Mouse (Mus musculus) hindbrain, embryonic 16.5 days (tissue): ENCODE data around the gene Arhgap33. TPM values are rescaled to one million over a fixed set of nuclear protein-coding genes. Genes with fewer than 3 reads are reported as not detected.
A peak's percentile ranks its signal among the peaks of the same experiment; 100 is the strongest.

Experiments
- ATAC-seq: fragments of 200-750 bp; cut with Nextera tagmentation; 2 replicates; pipeline ENCODE4 v1.8.0; 2017; ENCODE audit warnings: moderate TSS enrichment, moderate library complexity
- H3K27ac ChIP-seq: fragments of 300-500 bp; sonication (generic); 2 replicates; pipeline ENCODE4 v1.5.1; 2014; ENCODE audit warnings: low read depth, mild to moderate bottlenecking, control low read depth, low read length, moderate library complexity
- H3K27me3 ChIP-seq: fragments of 300-500 bp; sonication (generic); replicated peaks from 2 replicates; pipeline ENCODE4 v1.6.1; 2014; ENCODE audit warnings: low read length; ENCODE audit not compliant: control insufficient read depth, insufficient read depth
- H3K36me3 ChIP-seq: fragments of 300-500 bp; sonication (generic); 2 replicates; pipeline ENCODE4 v1.6.1; 2014; ENCODE audit warnings: mild to moderate bottlenecking, low read length, moderate library complexity, mixed read lengths; ENCODE audit not compliant: control insufficient read depth, insufficient read depth
- H3K4me1 ChIP-seq: fragments of 300-500 bp; sonication (generic); 2 replicates; pipeline ENCODE4 v1.6.1; 2014; ENCODE audit warnings: low read depth, low read length; ENCODE audit not compliant: control insufficient read depth, insufficient read depth
- H3K4me2 ChIP-seq: fragments of 300-500 bp; sonication (generic); 2 replicates; pipeline ENCODE4 v1.6.1; 2014; ENCODE audit warnings: mild to moderate bottlenecking, low read length, control low read depth, moderate library complexity
- H3K4me3 ChIP-seq: fragments of 300-500 bp; sonication (generic); 2 replicates; pipeline ENCODE4 v1.5.1; 2014; ENCODE audit warnings: mild to moderate bottlenecking, low read length, control low read depth, moderate library complexity
- H3K9ac ChIP-seq: fragments of 300-500 bp; sonication (generic); 2 replicates; pipeline ENCODE4 v1.6.1; 2014; ENCODE audit warnings: low read depth, mild to moderate bottlenecking, control low read depth, low read length, moderate library complexity
- H3K9me3 ChIP-seq: fragments of 300-500 bp; sonication (generic); 2 replicates; pipeline ENCODE4 v1.6.1; 2014; ENCODE audit warnings: mild to moderate bottlenecking, low read length, moderate library complexity; ENCODE audit not compliant: control insufficient read depth
- WGBS: fragments of 180-500 bp; shearing (Covaris S2); extraction: QIAGEN DNeasy Blood & Tissue Kit; methylation state at CpG from one replicate; pipeline ENCODE4 v1.1.7; 2014; 5-methylcytosine and 5-hydroxymethylcytosine counted together
- polyA plus RNA-seq: library from polyadenylated mRNA; unstranded; fragments of >200 nt; fragmentation: Nextera tagmentation; extraction: Ambion mirVana; gene quantifications from 2 replicates; pipeline ENCODE4 v1.2.1, GENCODE M21; 2015

The Arhgap33 gene
- polyA plus RNA-seq, 1 experiment from 2014 or later: 94.8 TPM

GRCm38 (mm10) chr7:30553810-30554584, 19.1 kb upstream of the Arhgap33 start:
- ATAC-seq: no peak
- H3K4me3 ChIP-seq: peak overlapping the region; percentile 55; the same call in 1 of the 2 replicates
- H3K27me3 ChIP-seq: no peaks in the 10 kb centered on the region
- no peak overlapping the region for H3K27ac ChIP-seq
- WGBS: 88% methylated on average over 20 of the region's 22 CpGs
- peak overlapping the region; percentile 65 for H3K9ac ChIP-seq
- H3K9me3 ChIP-seq: no peaks in the 10 kb centered on the region
- H3K4me1 ChIP-seq: peaks cover 24% of the 10 kb centered on the region
- H3K36me3 ChIP-seq: peaks cover 23% of the 10 kb centered on the region
- peak overlapping the region; percentile 91 for H3K4me2 ChIP-seq

GRCm38 (mm10) chr7:30553021-30553589, 18.2 kb upstream of the Arhgap33 start:
- H3K27ac ChIP-seq: peak overlapping the region; percentile 81
- peak overlapping the region; percentile 91 for H3K4me2 ChIP-seq
- peaks cover 23% of the 10 kb centered on the region for H3K36me3 ChIP-seq
- no peaks in the 10 kb centered on the region for H3K9me3 ChIP-seq
- peak overlapping the region; percentile 55 for H3K4me3 ChIP-seq
- H3K4me1 ChIP-seq: peaks cover 15% of the 10 kb centered on the region
- no peaks in the 10 kb centered on the region for H3K27me3 ChIP-seq
- WGBS: 5% methylated on average over 23 of the region's 23 CpGs
- H3K9ac ChIP-seq: peak overlapping the region; percentile 65
- ATAC-seq: no peak

- ATAC-seq: peak; percentile 96
- Histone ChIP-seq H3K27me3 (no peaks in the 10 kb centered on the region), H3K36me3 (peaks cover 23% of the 10 kb centered on the region), H3K4me3 (peak within 1 kb of the TSS; percentile 55), H3K4me2 (peak within 1 kb of the TSS; percentile 91), H3K4me1 (peaks cover 14% of the 10 kb centered on the region), H3K27ac (peak within 1 kb of the TSS; percentile 89), H3K9ac (peak within 1 kb of the TSS; percentile 65), H3K9me3 (no peaks in the 10 kb centered on the region)
- under 1% methylated on average over 44 of the region's 44 CpGs for WGBS
Measured at GRCm38 (mm10) chr7:30552102-30553020, 17.5 kb upstream of the Arhgap33 start, which contains the start of the genes Hspb6 and Proser3. Gene Hspb6 (plus strand): TSS chr7:30552178. Gene Proser3 (minus strand): TSS chr7:30552299.

- H3K9ac ChIP-seq: peak overlapping the region; percentile 62
Measured at GRCm38 (mm10) chr7:30551445-30552101, 16.7 kb upstream of the Arhgap33 start.

GRCm38 (mm10) chr7:30550603-30551002, 15.7 kb upstream of the Arhgap33 start:
- no peaks in the 10 kb centered on the region for H3K9me3 ChIP-seq
- 100% methylated on average over 1 of the region's 1 CpGs for WGBS
- peaks cover 7% of the 10 kb centered on the region for H3K36me3 ChIP-seq
- no peak overlapping the region for H3K4me2 ChIP-seq
- H3K4me1 ChIP-seq: peaks cover 14% of the 10 kb centered on the region
- no peak overlapping the region for H3K27ac ChIP-seq
- H3K9ac ChIP-seq: no peak overlapping the region
- no peak for ATAC-seq
- no peaks in the 10 kb centered on the region for H3K27me3 ChIP-seq
- no peak overlapping the region for H3K4me3 ChIP-seq

More at GRCm38 (mm10) chr7:30551445-30552101, 16.7 kb upstream of the Arhgap33 start:
- Histone ChIP-seq H3K9me3 (no peaks in the 10 kb centered on the region), H3K27me3 (no peaks in the 10 kb centered on the region), H3K4me1 (peaks cover 14% of the 10 kb centered on the region), H3K4me2 (peak overlapping the region; percentile 91), H3K36me3 (peaks cover 16% of the 10 kb centered on the region), H3K27ac (peak overlapping the region; percentile 89), H3K4me3 (peak overlapping the region; percentile 55)
- peak; percentile 63 for ATAC-seq
- 3% methylated on average over 10 of the region's 10 CpGs for WGBS

GRCm38 (mm10) chr7:30549880-30550279, 15.0 kb upstream of the Arhgap33 start:
- no peak overlapping the region for H3K4me2 ChIP-seq
- no peaks in the 10 kb centered on the region for H3K27me3 ChIP-seq
- no peaks in the 10 kb centered on the region; the same call in 1 of the 2 replicates for H3K36me3 ChIP-seq
- H3K4me3 ChIP-seq: no peak overlapping the region
- ATAC-seq: no peak
- no peaks in the 10 kb centered on the region for H3K9me3 ChIP-seq
- H3K27ac ChIP-seq: no peak overlapping the region
- 76% methylated on average over 1 of the region's 2 CpGs for WGBS
- no peak overlapping the region for H3K9ac ChIP-seq
- H3K4me1 ChIP-seq: peaks cover 14% of the 10 kb centered on the region

- ATAC-seq: no peak
- WGBS: 91% methylated on average over 2 of the region's 2 CpGs
Measured at GRCm38 (mm10) chr7:30544327-30544726, 9.5 kb upstream of the Arhgap33 start.

GRCm38 (mm10) chr7:30540572-30540971, 5.7 kb upstream of the Arhgap33 start:
- Histone ChIP-seq H3K4me1 (peaks cover 5% of the 10 kb centered on the region), H3K4me2 (no peak overlapping the region), H3K9me3 (no peaks in the 10 kb centered on the region), H3K27ac (no peak overlapping the region), H3K9ac (no peak overlapping the region), H3K27me3 (no peaks in the 10 kb centered on the region), H3K4me3 (no peak overlapping the region), H3K36me3 (peaks cover 6% of the 10 kb centered on the region)
- no peak for ATAC-seq
- 90% methylated on average over 7 of the region's 7 CpGs for whole genome bisulfite sequencing

More at GRCm38 (mm10) chr7:30544327-30544726, 9.5 kb upstream of the Arhgap33 start:
- peaks cover 6% of the 10 kb centered on the region for H3K36me3 ChIP-seq
- no peak overlapping the region for H3K9ac ChIP-seq
- no peak overlapping the region for H3K4me3 ChIP-seq
- H3K27me3 ChIP-seq: no peaks in the 10 kb centered on the region
- H3K4me2 ChIP-seq: no peak overlapping the region
- H3K27ac ChIP-seq: no peak overlapping the region
- H3K9me3 ChIP-seq: no peaks in the 10 kb centered on the region
- H3K4me1 ChIP-seq: no peaks in the 10 kb centered on the region
